Mouse (Mus musculus): Measurements from ENCODE around the gene Lgalsl. TPM values are rescaled to one million over a fixed set of nuclear protein-coding genes. Genes with fewer than 3 reads are reported as not detected.
A peak's percentile ranks its signal among the peaks of the same experiment; 100 is the strongest.

Gene Lgalsl
- total and polyA plus RNA-seq, 3 experiments = 8.1 to 22.7 (median 16.4) TPM

DNA sequence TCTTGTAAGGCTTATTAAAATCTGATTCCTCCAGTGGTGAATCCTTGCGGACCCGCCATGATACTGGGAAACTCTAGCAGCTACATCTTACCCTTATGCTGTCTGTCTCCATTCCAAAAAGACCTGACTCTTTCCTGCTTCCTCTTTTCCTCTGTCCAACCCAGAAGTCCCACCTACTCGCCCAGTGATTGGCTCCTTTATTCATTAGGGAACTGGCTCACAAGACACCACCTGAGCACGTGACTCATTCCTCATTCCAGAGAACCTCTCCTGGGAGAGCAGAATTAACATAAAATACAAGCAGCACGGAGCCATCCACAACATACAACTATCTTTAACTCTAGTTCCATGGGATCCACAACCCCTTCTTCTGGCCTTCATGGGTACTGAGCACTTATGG is 42.5 kb upstream of the Lgalsl start:
- Histone ChIP-seq H3K27ac (ENCODE audit: insufficient read depth, low read depth) (no peak overlapping the region), H3K27me3 (replicated peaks) (peaks cover 1% of the 10 kb centered on the region), H3K4me1 (ENCODE audit: control insufficient read depth in 1 of 2, insufficient read depth in 2 of 2) (peaks cover under 1 to 8% of the 10 kb centered on the region in 2 experiments; a peak in 3 of 4 replicates), H3K79me2 (replicated peaks; ENCODE audit: control insufficient read depth, extremely low read depth, insufficient read depth, poor library complexity, severe bottlenecking) (no peaks in the 10 kb centered on the region), H3K4me3 (replicated peaks in 1 of 3; ENCODE audit: low read depth in 2 of 3, low read length in 2 of 3, poor library complexity in 1 of 3) (no peak overlapping the region), H3K9ac (ENCODE audit: insufficient read depth, low read depth) (no peak overlapping the region), H3K36me3 (replicated peaks in 1 of 2; ENCODE audit: control insufficient read depth in 1 of 2, insufficient read depth in 1 of 2, low read length in 1 of 2) (no peaks in the 10 kb centered on the region), H3K4me2 (ENCODE audit: insufficient read depth, low read depth, poor library complexity, severe bottlenecking) (no peak overlapping the region), H3K9me3 (replicated peaks; ENCODE audit: low read length) (no peaks in the 10 kb centered on the region)
- in situ Hi-C loops (cut with MboI; ENCODE audit: low pct_ligation_motif_present, low pct_unique_long_range_greater_than_20kb, low sequenced_read_pairs) = no loop called here
- no peak for DNase-seq (ENCODE audit: extremely low read depth)
- dilution Hi-C loops (cut with MboI; ENCODE audit: extremely low pct_ligation_motif_present, extremely low pct_unique_long_range_greater_than_20kb, low sequenced_read_pairs) = no loop called here
- TF ChIP-seq BHLHE40 (IDR thresholded peaks at IDR 0.05; ENCODE audit: low read depth, low read length) (peak; percentile 44), NELFE (IDR thresholded peaks at IDR 0.05; ENCODE audit: low read depth, low read length) (no peak), MAX (IDR thresholded peaks at IDR 0.05; ENCODE audit: low read length) (no peak), E2F4 (IDR thresholded peaks at IDR 0.05; ENCODE audit: insufficient replicate concordance, low read depth, low read length) (no peak)

DNA sequence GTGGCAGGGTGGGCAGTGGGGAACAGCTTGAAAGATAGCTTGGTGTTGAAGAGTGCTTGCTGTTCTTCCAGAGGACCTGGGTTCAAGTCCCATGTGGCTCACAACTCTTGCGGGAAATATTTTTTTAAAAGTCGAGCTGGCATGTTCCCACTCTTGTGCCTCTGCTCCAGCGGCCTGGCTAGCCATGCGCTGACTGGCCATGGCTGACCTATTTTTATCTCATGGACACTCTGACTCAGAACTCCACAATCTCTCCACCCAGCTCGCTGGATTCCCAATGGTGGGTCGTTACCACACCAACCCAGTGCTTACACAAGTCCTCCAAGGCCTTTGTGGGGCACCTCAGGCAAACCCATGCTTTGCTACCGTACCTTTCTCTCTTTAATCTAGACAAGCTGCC is 42.1 kb upstream of the Lgalsl start:
- H3K4me2 ChIP-seq (ENCODE audit: insufficient read depth, low read depth, poor library complexity, severe bottlenecking) = no peak overlapping the region
- in situ Hi-C loops (cut with MboI; ENCODE audit: low pct_ligation_motif_present, low pct_unique_long_range_greater_than_20kb, low sequenced_read_pairs) = no loop called here

DNA sequence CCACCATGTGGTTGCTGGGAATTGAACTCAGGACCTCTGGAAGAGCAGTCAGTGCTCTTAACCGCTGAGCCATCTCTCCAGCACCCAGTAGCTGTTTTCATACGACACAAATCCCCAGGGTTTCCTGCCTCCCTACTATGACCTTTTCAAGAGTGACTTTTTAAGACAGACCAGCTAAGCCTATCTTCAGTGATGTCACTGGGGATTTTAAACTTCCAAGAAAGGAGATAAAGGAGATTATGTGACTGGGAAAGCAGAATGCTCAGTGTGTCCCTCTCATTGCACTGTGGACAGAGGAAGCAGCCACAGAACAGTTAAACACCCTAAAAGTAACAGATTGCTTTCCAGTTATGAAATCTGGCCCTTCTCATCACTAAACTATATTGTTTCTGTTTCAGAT is 41.6 kb upstream of the Lgalsl start:
- in situ Hi-C loops (cut with MboI; ENCODE audit: low pct_ligation_motif_present, low pct_unique_long_range_greater_than_20kb, low sequenced_read_pairs) = no loop called here
- H3K4me3 ChIP-seq (replicated peaks in 1 of 3; ENCODE audit: low read depth in 2 of 3, low read length in 2 of 3, poor library complexity in 1 of 3) = no peak overlapping the region
- no peaks in the 10 kb centered on the region for H3K9me3 ChIP-seq (replicated peaks; ENCODE audit: low read length)
- peaks cover 1% of the 10 kb centered on the region for H3K27me3 ChIP-seq (replicated peaks)
- no peaks in the 10 kb centered on the region for H3K36me3 ChIP-seq (replicated peaks in 1 of 2; ENCODE audit: control insufficient read depth in 1 of 2, insufficient read depth in 1 of 2, low read length in 1 of 2)
- no peak for DNase-seq (ENCODE audit: extremely low read depth)
- H3K79me2 ChIP-seq (replicated peaks; ENCODE audit: control insufficient read depth, extremely low read depth, insufficient read depth, poor library complexity, severe bottlenecking) = no peaks in the 10 kb centered on the region
- dilution Hi-C loops (cut with MboI; ENCODE audit: extremely low pct_ligation_motif_present, extremely low pct_unique_long_range_greater_than_20kb, low sequenced_read_pairs) = no loop called here
- H3K9ac ChIP-seq (ENCODE audit: insufficient read depth, low read depth) = no peak overlapping the region
- H3K4me1 ChIP-seq (ENCODE audit: control insufficient read depth in 1 of 2, insufficient read depth in 2 of 2) = no peaks in the 10 kb centered on the region
- no peak overlapping the region for H3K27ac ChIP-seq (ENCODE audit: insufficient read depth, low read depth)
- no peak for TF ChIP-seq BHLHE40 (IDR thresholded peaks at IDR 0.05; ENCODE audit: low read depth, low read length)
- no peak for TF ChIP-seq EP300 (IDR thresholded peaks at IDR 0.05; ENCODE audit: low read length)
- TF ChIP-seq TCF12 (IDR thresholded peaks at IDR 0.05; ENCODE audit: low read depth, low read length) = no peak
- no peak for TF ChIP-seq IRF4 (IDR thresholded peaks at IDR 0.05; ENCODE audit: low read depth, low read length)
- no peak for TF ChIP-seq POLR2A (IDR thresholded peaks at IDR 0.05; ENCODE audit: low read depth, low read length)
- no peak for TF ChIP-seq MYC (IDR thresholded peaks at IDR 0.05; ENCODE audit: low read depth, low read length)
- TF ChIP-seq MEF2A (IDR thresholded peaks at IDR 0.05; ENCODE audit: borderline replicate concordance, low read depth, low read length) = no peak
- no peak for TF ChIP-seq ELF1 (IDR thresholded peaks at IDR 0.05; ENCODE audit: low read depth, low read length)
- no peak for TF ChIP-seq MAX (IDR thresholded peaks at IDR 0.05; ENCODE audit: low read length)
- no peak for TF ChIP-seq POLR2AphosphoS2 (IDR thresholded peaks at IDR 0.05; ENCODE audit: low read depth, low read length)
- TF ChIP-seq UBTF (IDR thresholded peaks at IDR 0.05; ENCODE audit: low read depth, low read length) = no peak
- TF ChIP-seq USF1 (IDR thresholded peaks at IDR 0.05; ENCODE audit: low read depth, low read length) = no peak
- no peak for TF ChIP-seq MAFK (IDR thresholded peaks at IDR 0.05; ENCODE audit: insufficient replicate concordance, low read length)
- no peak for TF ChIP-seq CTCF (conservative IDR thresholded peaks at IDR 0.05 in 1 of 2, IDR thresholded peaks at IDR 0.05 in 1 of 2; ENCODE audit: low read depth in 2 of 2, low read length in 2 of 2)
- TF ChIP-seq TBP (conservative IDR thresholded peaks at IDR 0.05; ENCODE audit: low read depth, low read length) = no peak
- TF ChIP-seq NELFE (IDR thresholded peaks at IDR 0.05; ENCODE audit: low read depth, low read length) = no peak
- no peak for TF ChIP-seq JUND (conservative IDR thresholded peaks at IDR 0.05; ENCODE audit: low read depth, low read length)
- no peak for TF ChIP-seq USF2 (conservative IDR thresholded peaks at IDR 0.05; ENCODE audit: low read depth, low read length)
- TF ChIP-seq HCFC1 (IDR thresholded peaks at IDR 0.05; ENCODE audit: low read depth, low read length) = no peak
- H3K4me2 ChIP-seq (ENCODE audit: insufficient read depth, low read depth, poor library complexity, severe bottlenecking) = no peak overlapping the region

More for the DNA sequence above, 42.1 kb upstream of the Lgalsl start:
- H3K4me3 ChIP-seq (replicated peaks in 1 of 3; ENCODE audit: low read depth in 2 of 3, low read length in 2 of 3, poor library complexity in 1 of 3) = no peak overlapping the region
- H3K27ac ChIP-seq (ENCODE audit: insufficient read depth, low read depth) = no peak overlapping the region
- H3K27me3 ChIP-seq (replicated peaks) = peaks cover 1% of the 10 kb centered on the region
- no peaks in the 10 kb centered on the region for H3K79me2 ChIP-seq (replicated peaks; ENCODE audit: control insufficient read depth, extremely low read depth, insufficient read depth, poor library complexity, severe bottlenecking)
- no peak for DNase-seq (ENCODE audit: extremely low read depth)
- dilution Hi-C loops (cut with MboI; ENCODE audit: extremely low pct_ligation_motif_present, extremely low pct_unique_long_range_greater_than_20kb, low sequenced_read_pairs) = no loop called here
- TF ChIP-seq RCOR1 (conservative IDR thresholded peaks at IDR 0.05; ENCODE audit: low read depth, low read length) (no peak), TBP (conservative IDR thresholded peaks at IDR 0.05; ENCODE audit: low read depth, low read length) (no peak), MAFK (IDR thresholded peaks at IDR 0.05; ENCODE audit: insufficient replicate concordance, low read length) (no peak), IRF4 (IDR thresholded peaks at IDR 0.05; ENCODE audit: low read depth, low read length) (no peak), MAZ (IDR thresholded peaks at IDR 0.05; ENCODE audit: low read depth, low read length) (no peak), SIN3A (IDR thresholded peaks at IDR 0.05; ENCODE audit: low read length) (no peak), MYC (IDR thresholded peaks at IDR 0.05; ENCODE audit: low read depth, low read length) (no peak), BHLHE40 (IDR thresholded peaks at IDR 0.05; ENCODE audit: low read depth, low read length) (no peak), UBTF (IDR thresholded peaks at IDR 0.05; ENCODE audit: low read depth, low read length) (no peak), POLR2A (IDR thresholded peaks at IDR 0.05; ENCODE audit: low read depth, low read length) (no peak), ZC3H11A (IDR thresholded peaks at IDR 0.05; ENCODE audit: low read depth, low read length) (no peak), GABPA (IDR thresholded peaks at IDR 0.05; ENCODE audit: insufficient replicate concordance, low read depth, low read length) (no peak), RAD21 (IDR thresholded peaks at IDR 0.05; ENCODE audit: low read depth, low read length) (no peak), ELF1 (IDR thresholded peaks at IDR 0.05; ENCODE audit: low read depth, low read length) (no peak), PAX5 (IDR thresholded peaks at IDR 0.05; ENCODE audit: low read length) (no peak), HCFC1 (IDR thresholded peaks at IDR 0.05; ENCODE audit: low read depth, low read length) (no peak), NELFE (IDR thresholded peaks at IDR 0.05; ENCODE audit: low read depth, low read length) (no peak), MXI1 (IDR thresholded peaks at IDR 0.05; ENCODE audit: low read depth, low read length) (no peak), TCF12 (IDR thresholded peaks at IDR 0.05; ENCODE audit: low read depth, low read length) (no peak)
- no peaks in the 10 kb centered on the region for H3K9me3 ChIP-seq (replicated peaks; ENCODE audit: low read length)
- H3K9ac ChIP-seq (ENCODE audit: insufficient read depth, low read depth) = no peak overlapping the region
- no peaks in the 10 kb centered on the region for H3K36me3 ChIP-seq (replicated peaks in 1 of 2; ENCODE audit: control insufficient read depth in 1 of 2, insufficient read depth in 1 of 2, low read length in 1 of 2)
- H3K4me1 ChIP-seq (ENCODE audit: control insufficient read depth in 1 of 2, insufficient read depth in 2 of 2) = peaks cover 0 to 3% of the 10 kb centered on the region in 2 experiments; a peak in 1 of 4 replicates

All from CH12.LX (cell line).